Mouse (Mus musculus): ENCODE results near the gene Cfap97.

DNA sequence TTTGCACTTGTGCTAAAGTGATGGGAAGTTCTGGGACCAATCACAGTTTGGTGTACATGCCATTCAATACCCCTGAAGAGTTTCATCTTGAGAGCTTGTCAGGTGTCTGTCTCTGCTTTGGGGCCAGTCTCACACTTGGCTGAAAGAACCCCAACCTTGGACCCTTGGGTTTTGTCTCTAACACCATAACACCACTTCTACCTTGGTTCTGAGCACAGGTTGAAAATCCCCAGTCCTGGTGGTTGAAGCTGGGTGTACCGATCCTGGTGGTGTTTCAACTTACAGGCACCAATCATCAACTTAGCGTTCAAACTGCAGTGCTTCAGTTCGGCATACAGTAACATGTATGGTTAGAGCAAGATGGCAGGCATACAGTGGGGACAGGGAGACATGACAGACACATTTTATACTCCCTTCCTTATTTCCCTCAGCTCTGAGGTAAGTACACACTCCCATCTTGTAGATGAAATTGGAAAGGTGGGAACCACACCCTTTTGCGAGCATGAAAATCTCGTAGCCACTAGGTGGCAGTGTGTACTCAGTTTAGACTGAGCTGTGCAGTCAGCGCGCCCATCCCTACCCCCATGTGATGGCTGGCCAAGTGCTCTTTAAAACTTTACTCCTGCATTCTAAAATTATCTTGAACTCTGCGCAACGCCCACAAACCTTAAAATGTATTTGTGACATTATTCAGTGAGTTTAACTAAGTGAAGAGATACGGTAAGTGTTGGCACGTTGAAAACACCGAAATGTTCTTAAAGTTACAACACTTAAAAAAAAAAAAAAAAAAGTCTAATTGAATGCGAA is 90.2 kb downstream of the Cfap97 start:
- no peak for TF ChIP-seq NELFE (IDR thresholded peaks at IDR 0.05; ENCODE audit: low read depth, low read length)
- TF ChIP-seq EP300 (IDR thresholded peaks at IDR 0.05; ENCODE audit: low read depth in 1 of 2, low read length in 2 of 2), result peak in 1 of 2 experiments; percentile 31; a peak in 2 of 4 replicates
- peak; percentile 57; the same call in 1 of the 2 replicates for TF ChIP-seq MAX (IDR thresholded peaks at IDR 0.05; ENCODE audit: low read length)
- peak; percentile 98 for TF ChIP-seq RAD21 (IDR thresholded peaks at IDR 0.05; ENCODE audit: low read depth, low read length)
- peak; percentile 68 to 97 (median 83) for TF ChIP-seq CTCF (IDR thresholded peaks at IDR 0.05 in 2 of 3, conservative IDR thresholded peaks at IDR 0.05 in 1 of 3; ENCODE audit: control insufficient read depth in 1 of 3, insufficient read depth in 1 of 3, low read depth in 2 of 3, low read length in 3 of 3, poor library complexity in 1 of 3, severe bottlenecking in 1 of 3)
- peak; percentile 76; the same call in 1 of the 2 replicates for TF ChIP-seq SIN3A (IDR thresholded peaks at IDR 0.05; ENCODE audit: low read length)
- TF ChIP-seq TBP (IDR thresholded peaks at IDR 0.05; ENCODE audit: low read depth, low read length), result no peak
- no peak for TF ChIP-seq ELF1 (IDR thresholded peaks at IDR 0.05; ENCODE audit: low read depth, low read length)
- TF ChIP-seq ZC3H11A (IDR thresholded peaks at IDR 0.05; ENCODE audit: low read depth, low read length), result peak; percentile 82
- no peak for TF ChIP-seq CHD1 (IDR thresholded peaks at IDR 0.05; ENCODE audit: low read depth, low read length)
- TF ChIP-seq MAFK (IDR thresholded peaks at IDR 0.05; ENCODE audit: borderline replicate concordance, low read depth, low read length), result no peak
- TF ChIP-seq ZMIZ1 (IDR thresholded peaks at IDR 0.05; ENCODE audit: low read depth, low read length), result no peak
- no peak for TF ChIP-seq POLR2A (IDR thresholded peaks at IDR 0.05; ENCODE audit: control insufficient read depth in 1 of 2, insufficient read depth in 1 of 2, low read depth in 1 of 2, low read length in 2 of 2, poor library complexity in 1 of 2)

Measured in MEL (cell line).